Mouse (Mus musculus): Measurements from ENCODE around the gene Gpr15. TPM values are rescaled to one million over a fixed set of nuclear protein-coding genes. Genes with fewer than 3 reads are reported as not detected.
A peak's percentile ranks its signal among the peaks of the same experiment; 100 is the strongest.

Gpr15 gene
- polyA plus RNA-seq, 1 experiment, result not detected

GRCm38 (mm10) chr16:58727477-58728131 is 8.7 kb upstream of the Gpr15 start, which contains the start of gene Cldnd1:
Gene Cldnd1 (plus strand): TSS chr16:58727910.
- peak within 1 kb of the TSS; percentile 47; the same call in 1 of the 2 replicates for H3K27ac ChIP-seq (ENCODE audit: control insufficient read depth, insufficient read depth, low read depth, low read length, poor library complexity)

GRCm38 (mm10) chr16:58726680-58727476 is 8.0 kb upstream of the Gpr15 start:
- Histone ChIP-seq H3K27ac (ENCODE audit: control insufficient read depth, insufficient read depth, low read depth, low read length, poor library complexity) (no peak overlapping the region), H3K4me3 (replicated peaks; ENCODE audit: control insufficient read depth, low read depth, low read length) (no peak overlapping the region), H3K4me1 (ENCODE audit: control insufficient read depth, insufficient read depth, low read length) (no peaks in the 10 kb centered on the region)
- no peak for TF ChIP-seq POLR2A (IDR thresholded peaks at IDR 0.05; ENCODE audit: borderline replicate concordance, control insufficient read depth, low read depth, low read length)
- TF ChIP-seq CTCF (IDR thresholded peaks at IDR 0.05; ENCODE audit: control insufficient read depth, insufficient read depth, low read length), result no peak
- WGBS, result 65% methylated on average over 11 of the region's 11 CpGs

More at GRCm38 (mm10) chr16:58727477-58728131, 8.7 kb upstream of the Gpr15 start, which contains the start of gene Cldnd1:
- TF ChIP-seq POLR2A (IDR thresholded peaks at IDR 0.05; ENCODE audit: borderline replicate concordance, control insufficient read depth, low read depth, low read length) (peak; percentile 46; the same call in 1 of the 2 replicates), CTCF (IDR thresholded peaks at IDR 0.05; ENCODE audit: control insufficient read depth, insufficient read depth, low read length) (no peak)
- Histone ChIP-seq H3K4me1 (ENCODE audit: control insufficient read depth, insufficient read depth, low read length) (no peaks in the 10 kb centered on the region), H3K4me3 (replicated peaks; ENCODE audit: control insufficient read depth, low read depth, low read length) (peak within 1 kb of the TSS; percentile 68)
- 5% methylated on average over 29 of the region's 35 CpGs for WGBS

- 53% methylated on average over 2 of the region's 2 CpGs for WGBS
- Histone ChIP-seq H3K4me1 (ENCODE audit: control insufficient read depth, insufficient read depth, low read length) (no peaks in the 10 kb centered on the region), H3K27ac (ENCODE audit: control insufficient read depth, insufficient read depth, low read depth, low read length, poor library complexity) (no peak overlapping the region), H3K4me3 (replicated peaks; ENCODE audit: control insufficient read depth, low read depth, low read length) (no peak overlapping the region)
- TF ChIP-seq CTCF (IDR thresholded peaks at IDR 0.05; ENCODE audit: control insufficient read depth, insufficient read depth, low read length), result no peak
- no peak for TF ChIP-seq POLR2A (IDR thresholded peaks at IDR 0.05; ENCODE audit: borderline replicate concordance, control insufficient read depth, low read depth, low read length)
Observed at GRCm38 (mm10) chr16:58722292-58722691, 3.4 kb upstream of the Gpr15 start.

GRCm38 (mm10) chr16:58715018-58715417 is 3.9 kb downstream of the Gpr15 start:
- TF ChIP-seq CTCF (IDR thresholded peaks at IDR 0.05; ENCODE audit: control insufficient read depth, insufficient read depth, low read length) (no peak), POLR2A (IDR thresholded peaks at IDR 0.05; ENCODE audit: borderline replicate concordance, control insufficient read depth, low read depth, low read length) (no peak)
- Histone ChIP-seq H3K4me1 (ENCODE audit: control insufficient read depth, insufficient read depth, low read length) (no peaks in the 10 kb centered on the region), H3K4me3 (replicated peaks; ENCODE audit: control insufficient read depth, low read depth, low read length) (no peak overlapping the region), H3K27ac (ENCODE audit: control insufficient read depth, insufficient read depth, low read depth, low read length, poor library complexity) (no peak overlapping the region)
- 76% methylated on average over 4 of the region's 4 CpGs for WGBS

- Histone ChIP-seq H3K4me3 (replicated peaks; ENCODE audit: control insufficient read depth, low read depth, low read length) (no peak overlapping the region), H3K27ac (ENCODE audit: control insufficient read depth, insufficient read depth, low read depth, low read length, poor library complexity) (no peak overlapping the region), H3K4me1 (ENCODE audit: control insufficient read depth, insufficient read depth, low read length) (no peaks in the 10 kb centered on the region)
- TF ChIP-seq CTCF (IDR thresholded peaks at IDR 0.05; ENCODE audit: control insufficient read depth, insufficient read depth, low read length) (no peak), POLR2A (IDR thresholded peaks at IDR 0.05; ENCODE audit: borderline replicate concordance, control insufficient read depth, low read depth, low read length) (no peak)
- WGBS, result 85% methylated on average over 1 of the region's 1 CpGs
Observed at GRCm38 (mm10) chr16:58713128-58713527, 5.7 kb downstream of the Gpr15 start.

GRCm38 (mm10) chr16:58712221-58712620 is 6.6 kb downstream of the Gpr15 start:
- Histone ChIP-seq H3K27ac (ENCODE audit: control insufficient read depth, insufficient read depth, low read depth, low read length, poor library complexity) (no peak overlapping the region), H3K4me3 (replicated peaks; ENCODE audit: control insufficient read depth, low read depth, low read length) (peak overlapping the region; percentile 45)
- TF ChIP-seq POLR2A (IDR thresholded peaks at IDR 0.05; ENCODE audit: borderline replicate concordance, control insufficient read depth, low read depth, low read length) (no peak), CTCF (IDR thresholded peaks at IDR 0.05; ENCODE audit: control insufficient read depth, insufficient read depth, low read length) (no peak)

GRCm38 (mm10) chr16:58709536-58709935 is 9.3 kb downstream of the Gpr15 start:
- WGBS, result 84% methylated on average over 4 of the region's 4 CpGs

More at GRCm38 (mm10) chr16:58712221-58712620, 6.6 kb downstream of the Gpr15 start:
- WGBS, result 8% methylated on average over 8 of the region's 8 CpGs
- H3K4me1 ChIP-seq (ENCODE audit: control insufficient read depth, insufficient read depth, low read length), result no peaks in the 10 kb centered on the region

More at GRCm38 (mm10) chr16:58709536-58709935, 9.3 kb downstream of the Gpr15 start:
- H3K4me3 ChIP-seq (replicated peaks; ENCODE audit: control insufficient read depth, low read depth, low read length), result no peak overlapping the region
- no peak for TF ChIP-seq POLR2A (IDR thresholded peaks at IDR 0.05; ENCODE audit: borderline replicate concordance, control insufficient read depth, low read depth, low read length)
- no peak for TF ChIP-seq CTCF (IDR thresholded peaks at IDR 0.05; ENCODE audit: control insufficient read depth, insufficient read depth, low read length)
- no peak overlapping the region for H3K27ac ChIP-seq (ENCODE audit: control insufficient read depth, insufficient read depth, low read depth, low read length, poor library complexity)
- no peaks in the 10 kb centered on the region for H3K4me1 ChIP-seq (ENCODE audit: control insufficient read depth, insufficient read depth, low read length)
